Mouse (Mus musculus) heart, embryonic 15.5 days (tissue): ENCODE results near the gene 1700069L16Rik. TPM values are rescaled to one million over a fixed set of nuclear protein-coding genes. Genes with fewer than 3 reads are reported as not detected.

Experiments used
- ATAC-seq: fragments of 200-750 bp; cut with Nextera tagmentation; replicated peaks from 2 replicates; pipeline ENCODE4 v1.8.0; 2017; ENCODE audit warnings: low read depth, moderate TSS enrichment; ENCODE audit not compliant: insufficient number of reproducible peaks, insufficient read depth, low FRiP score
- H3K27ac ChIP-seq: fragments of 300-500 bp; sonication (generic); 2 replicates; pipeline ENCODE4 v1.5.1; 2015; ENCODE audit warnings: mild to moderate bottlenecking, inconsistent platforms
- H3K27me3 ChIP-seq: fragments of 300-500 bp; sonication (generic); 2 replicates; pipeline ENCODE4 v1.6.1; 2015; ENCODE audit warnings: inconsistent platforms
- H3K36me3 ChIP-seq: fragments of 300-500 bp; sonication (generic); 2 replicates; pipeline ENCODE4 v1.6.1; 2015; ENCODE audit warnings: mild to moderate bottlenecking, inconsistent platforms
- H3K4me1 ChIP-seq: fragments of 300-500 bp; sonication (generic); replicated peaks from 2 replicates; pipeline ENCODE4 v1.6.1; 2015; ENCODE audit warnings: inconsistent platforms
- H3K4me2 ChIP-seq: fragments of 300-500 bp; sonication (generic); 2 replicates; pipeline ENCODE4 v1.6.1; 2015; ENCODE audit warnings: inconsistent platforms, mild to moderate bottlenecking, moderate library complexity
- H3K4me3 ChIP-seq: fragments of 300-500 bp; sonication (generic); 2 replicates; pipeline ENCODE4 v1.5.1; 2015; ENCODE audit warnings: mild to moderate bottlenecking, inconsistent platforms
- H3K9ac ChIP-seq: fragments of 300-500 bp; sonication (generic); 2 replicates; pipeline ENCODE4 v1.6.1; 2015; ENCODE audit warnings: mild to moderate bottlenecking, inconsistent platforms
- H3K9me3 ChIP-seq: fragments of 300-500 bp; sonication (generic); replicated peaks from 2 replicates; pipeline ENCODE4 v1.6.1; 2016; ENCODE audit warnings: inconsistent platforms
- WGBS: fragments of 180-500 bp; shearing (Covaris S2); methylation state at CpG from one replicate; pipeline ENCODE4 v1.1.7; 2015; ENCODE audit warnings: mixed read lengths; 5-methylcytosine and 5-hydroxymethylcytosine counted together
- polyA plus RNA-seq: library from polyadenylated mRNA; unstranded; fragments of >200 nt; fragmentation: Nextera tagmentation; extraction: Ambion mirVana; gene quantifications from 2 replicates; pipeline ENCODE4 v1.2.1, GENCODE M21; 2015

The 1700069L16Rik gene
- polyA plus RNA-seq, 1 experiment from 2014 or later, result not detected

GRCm38 (mm10) chr5:113682472-113682871, 42.1 kb downstream of the 1700069L16Rik start:
- Histone ChIP-seq H3K27ac (no peak overlapping the region), H3K4me1 (no peaks in the 10 kb centered on the region)

GRCm38 (mm10) chr5:113681219-113681618, 43.4 kb downstream of the 1700069L16Rik start:
- H3K9me3 ChIP-seq, result no peaks in the 10 kb centered on the region
- ATAC-seq, result no peak
- 71% methylated on average over 14 of the region's 14 CpGs for WGBS

More at GRCm38 (mm10) chr5:113682472-113682871, 42.1 kb downstream of the 1700069L16Rik start:
- no peak for ATAC-seq
- 0 out of 2 replicates have a peak, but pooled peaks cover 2% of the 10 kb centered on the region for H3K27me3 ChIP-seq
- no peaks in the 10 kb centered on the region for H3K36me3 ChIP-seq
- no peak overlapping the region for H3K9ac ChIP-seq
- 72% methylated on average over 3 of the region's 3 CpGs for WGBS
- H3K4me2 ChIP-seq, result no peak overlapping the region
- no peak overlapping the region for H3K4me3 ChIP-seq
- no peaks in the 10 kb centered on the region for H3K9me3 ChIP-seq

GRCm38 (mm10) chr5:113679509-113679908, 45.1 kb downstream of the 1700069L16Rik start:
- H3K9ac ChIP-seq, result no peak overlapping the region
- no peak overlapping the region for H3K4me3 ChIP-seq
- H3K27ac ChIP-seq, result no peak overlapping the region
- 0 out of 2 replicates have a peak, but pooled peaks cover 2% of the 10 kb centered on the region for H3K27me3 ChIP-seq
- ATAC-seq, result no peak
- H3K4me2 ChIP-seq, result no peak overlapping the region
- 87% methylated on average over 4 of the region's 4 CpGs for WGBS
- H3K36me3 ChIP-seq, result no peaks in the 10 kb centered on the region
- H3K4me1 ChIP-seq, result no peaks in the 10 kb centered on the region
- H3K9me3 ChIP-seq, result no peaks in the 10 kb centered on the region

More at GRCm38 (mm10) chr5:113681219-113681618, 43.4 kb downstream of the 1700069L16Rik start:
- Histone ChIP-seq H3K9ac (no peak overlapping the region), H3K27ac (no peak overlapping the region), H3K27me3 (0 out of 2 replicates have a peak, but pooled peaks cover 2% of the 10 kb centered on the region), H3K36me3 (no peaks in the 10 kb centered on the region), H3K4me1 (no peaks in the 10 kb centered on the region), H3K4me3 (no peak overlapping the region), H3K4me2 (no peak overlapping the region)

- Histone ChIP-seq H3K4me1 (no peaks in the 10 kb centered on the region), H3K4me3 (no peak overlapping the region), H3K9ac (no peak overlapping the region), H3K36me3 (no peaks in the 10 kb centered on the region), H3K27me3 (no peaks in the 10 kb centered on the region), H3K9me3 (no peaks in the 10 kb centered on the region), H3K27ac (no peak overlapping the region), H3K4me2 (no peak overlapping the region)
- no peak for ATAC-seq
- WGBS, result 79% methylated on average over 10 of the region's 10 CpGs
These were observed 45.7 kb downstream of the 1700069L16Rik start for GRCm38 (mm10) chr5:113678743-113679452.

- H3K9ac ChIP-seq, result no peak overlapping the region
- no peaks in the 10 kb centered on the region for H3K27me3 ChIP-seq
- H3K36me3 ChIP-seq, result no peaks in the 10 kb centered on the region
- H3K4me1 ChIP-seq, result no peaks in the 10 kb centered on the region
- WGBS, result 74% methylated on average over 6 of the region's 7 CpGs
- no peak overlapping the region for H3K4me3 ChIP-seq
- no peaks in the 10 kb centered on the region for H3K9me3 ChIP-seq
- H3K4me2 ChIP-seq, result no peak overlapping the region
- no peak overlapping the region for H3K27ac ChIP-seq
- ATAC-seq, result no peak
These were observed 47.0 kb downstream of the 1700069L16Rik start for GRCm38 (mm10) chr5:113677541-113677940.

GRCm38 (mm10) chr5:113674851-113675250, 49.7 kb downstream of the 1700069L16Rik start:
- H3K4me1 ChIP-seq, result no peaks in the 10 kb centered on the region
- ATAC-seq, result no peak
- WGBS, result 55% methylated on average over 7 of the region's 7 CpGs
- H3K27me3 ChIP-seq, result no peaks in the 10 kb centered on the region; the same call in 1 of the 2 replicates
- H3K36me3 ChIP-seq, result no peaks in the 10 kb centered on the region
- no peak overlapping the region for H3K9ac ChIP-seq
- no peak overlapping the region for H3K4me3 ChIP-seq
- H3K4me2 ChIP-seq, result no peak overlapping the region
- H3K27ac ChIP-seq, result no peak overlapping the region
- no peaks in the 10 kb centered on the region for H3K9me3 ChIP-seq

- no peak overlapping the region for H3K27ac ChIP-seq
- 64% methylated on average over 7 of the region's 7 CpGs for WGBS
These were observed 52.1 kb downstream of the 1700069L16Rik start for GRCm38 (mm10) chr5:113672456-113672855.

GRCm38 (mm10) chr5:113670597-113670996, 54.0 kb downstream of the 1700069L16Rik start:
- Histone ChIP-seq H3K4me1 (no peaks in the 10 kb centered on the region), H3K27me3 (no peaks in the 10 kb centered on the region; the same call in 1 of the 2 replicates), H3K9me3 (no peaks in the 10 kb centered on the region), H3K4me3 (no peak overlapping the region), H3K27ac (no peak overlapping the region), H3K36me3 (no peaks in the 10 kb centered on the region), H3K9ac (no peak overlapping the region), H3K4me2 (no peak overlapping the region)
- no peak for ATAC-seq
- WGBS, result 69% methylated on average over 6 of the region's 6 CpGs

More at GRCm38 (mm10) chr5:113672456-113672855, 52.1 kb downstream of the 1700069L16Rik start:
- Histone ChIP-seq H3K4me2 (no peak overlapping the region), H3K9me3 (no peaks in the 10 kb centered on the region), H3K4me3 (no peak overlapping the region), H3K9ac (no peak overlapping the region), H3K4me1 (no peaks in the 10 kb centered on the region), H3K36me3 (no peaks in the 10 kb centered on the region), H3K27me3 (no peaks in the 10 kb centered on the region; the same call in 1 of the 2 replicates)
- 0 out of 2 replicates have a peak, but pooled peaks have one; percentile 10 for ATAC-seq

- Histone ChIP-seq H3K4me3 (no peak overlapping the region), H3K27ac (no peak overlapping the region), H3K9me3 (no peaks in the 10 kb centered on the region), H3K36me3 (no peaks in the 10 kb centered on the region), H3K9ac (no peak overlapping the region), H3K27me3 (no peaks in the 10 kb centered on the region; the same call in 1 of the 2 replicates), H3K4me1 (no peaks in the 10 kb centered on the region), H3K4me2 (no peak overlapping the region)
- WGBS, result 54% methylated on average over 3 of the region's 3 CpGs
- no peak for ATAC-seq
These were observed 54.5 kb downstream of the 1700069L16Rik start for GRCm38 (mm10) chr5:113670110-113670509.

- no peaks in the 10 kb centered on the region for H3K36me3 ChIP-seq
- H3K9ac ChIP-seq, result no peak overlapping the region
- 0 out of 2 replicates have a peak, but pooled peaks cover 2% of the 10 kb centered on the region for H3K9me3 ChIP-seq
- no peaks in the 10 kb centered on the region for H3K4me1 ChIP-seq
- ATAC-seq, result no peak
- no peak overlapping the region for H3K27ac ChIP-seq
- H3K27me3 ChIP-seq, result 0 out of 2 replicates have a peak, but pooled peaks cover 3% of the 10 kb centered on the region
- no peak overlapping the region for H3K4me3 ChIP-seq
- 67% methylated on average over 12 of the region's 12 CpGs for WGBS
- H3K4me2 ChIP-seq, result no peak overlapping the region
These were observed 59.9 kb downstream of the 1700069L16Rik start for GRCm38 (mm10) chr5:113664629-113665195.

GRCm38 (mm10) chr5:113664127-113664526, 60.4 kb downstream of the 1700069L16Rik start:
- no peaks in the 10 kb centered on the region for H3K4me1 ChIP-seq
- H3K4me2 ChIP-seq, result no peak overlapping the region
- ATAC-seq, result no peak
- H3K36me3 ChIP-seq, result no peaks in the 10 kb centered on the region
- no peak overlapping the region for H3K27ac ChIP-seq
- no peak overlapping the region for H3K9ac ChIP-seq
- WGBS, result 85% methylated on average over 6 of the region's 6 CpGs
- H3K27me3 ChIP-seq, result 0 out of 2 replicates have a peak, but pooled peaks cover 3% of the 10 kb centered on the region
- no peak overlapping the region for H3K4me3 ChIP-seq
- 0 out of 2 replicates have a peak, but pooled peaks cover 2% of the 10 kb centered on the region for H3K9me3 ChIP-seq
